Mouse (Mus musculus) hindbrain, embryonic 16.5 days (tissue): ENCODE measurements around the gene Ret. TPM values are rescaled to one million over a fixed set of nuclear protein-coding genes. Genes with fewer than 3 reads are reported as not detected.

ENCODE experiments used
- ATAC-seq: fragments of 200-750 bp; cut with Nextera tagmentation; 2 replicates; pipeline ENCODE4 v1.8.0; 2017; ENCODE audit warnings: moderate TSS enrichment, moderate library complexity
- H3K27ac ChIP-seq: fragments of 300-500 bp; sonication (generic); 2 replicates; pipeline ENCODE4 v1.5.1; 2014; ENCODE audit warnings: low read depth, mild to moderate bottlenecking, control low read depth, low read length, moderate library complexity
- H3K27me3 ChIP-seq: fragments of 300-500 bp; sonication (generic); replicated peaks from 2 replicates; pipeline ENCODE4 v1.6.1; 2014; ENCODE audit warnings: low read length; ENCODE audit not compliant: control insufficient read depth, insufficient read depth
- H3K36me3 ChIP-seq: fragments of 300-500 bp; sonication (generic); 2 replicates; pipeline ENCODE4 v1.6.1; 2014; ENCODE audit warnings: mild to moderate bottlenecking, low read length, moderate library complexity, mixed read lengths; ENCODE audit not compliant: control insufficient read depth, insufficient read depth
- H3K4me1 ChIP-seq: fragments of 300-500 bp; sonication (generic); 2 replicates; pipeline ENCODE4 v1.6.1; 2014; ENCODE audit warnings: low read depth, low read length; ENCODE audit not compliant: control insufficient read depth, insufficient read depth
- H3K4me2 ChIP-seq: fragments of 300-500 bp; sonication (generic); 2 replicates; pipeline ENCODE4 v1.6.1; 2014; ENCODE audit warnings: mild to moderate bottlenecking, low read length, control low read depth, moderate library complexity
- H3K4me3 ChIP-seq: fragments of 300-500 bp; sonication (generic); 2 replicates; pipeline ENCODE4 v1.5.1; 2014; ENCODE audit warnings: mild to moderate bottlenecking, low read length, control low read depth, moderate library complexity
- H3K9ac ChIP-seq: fragments of 300-500 bp; sonication (generic); 2 replicates; pipeline ENCODE4 v1.6.1; 2014; ENCODE audit warnings: low read depth, mild to moderate bottlenecking, control low read depth, low read length, moderate library complexity
- H3K9me3 ChIP-seq: fragments of 300-500 bp; sonication (generic); 2 replicates; pipeline ENCODE4 v1.6.1; 2014; ENCODE audit warnings: mild to moderate bottlenecking, low read length, moderate library complexity; ENCODE audit not compliant: control insufficient read depth
- WGBS: fragments of 180-500 bp; shearing (Covaris S2); extraction: QIAGEN DNeasy Blood & Tissue Kit; methylation state at CpG from one replicate; pipeline ENCODE4 v1.1.7; 2014; 5-methylcytosine and 5-hydroxymethylcytosine counted together
- polyA plus RNA-seq: library from polyadenylated mRNA; unstranded; fragments of >200 nt; fragmentation: Nextera tagmentation; extraction: Ambion mirVana; gene quantifications from 2 replicates; pipeline ENCODE4 v1.2.1, GENCODE M21; 2015

Gene Ret
- polyA plus RNA-seq, 1 experiment from 2014 or later, result 17.6 TPM

- Histone ChIP-seq H3K4me1 (no peaks in the 10 kb centered on the region), H3K27me3 (no peaks in the 10 kb centered on the region), H3K9ac (no peak overlapping the region), H3K4me3 (no peak overlapping the region), H3K9me3 (no peaks in the 10 kb centered on the region), H3K4me2 (no peak overlapping the region), H3K36me3 (0 out of 2 replicates have a peak, but pooled peaks cover 3% of the 10 kb centered on the region), H3K27ac (no peak overlapping the region)
- 89% methylated on average over 1 of the region's 1 CpGs for WGBS
- ATAC-seq, result no peak
These were observed 32.0 kb downstream of the Ret start for GRCm38 (mm10) chr6:118165516-118165915.

GRCm38 (mm10) chr6:118164691-118165090 is 32.8 kb downstream of the Ret start:
- no peak overlapping the region for H3K27ac ChIP-seq
- H3K9ac ChIP-seq, result no peak overlapping the region
- no peaks in the 10 kb centered on the region for H3K9me3 ChIP-seq
- ATAC-seq, result no peak
- no peaks in the 10 kb centered on the region for H3K27me3 ChIP-seq
- no peaks in the 10 kb centered on the region for H3K4me1 ChIP-seq
- H3K36me3 ChIP-seq, result 0 out of 2 replicates have a peak, but pooled peaks cover 3% of the 10 kb centered on the region
- no peak overlapping the region for H3K4me2 ChIP-seq
- WGBS, result 72% methylated on average over 8 of the region's 8 CpGs
- H3K4me3 ChIP-seq, result no peak overlapping the region

GRCm38 (mm10) chr6:118163086-118163485 is 34.4 kb downstream of the Ret start:
- Histone ChIP-seq H3K27ac (no peak overlapping the region), H3K36me3 (0 out of 2 replicates have a peak, but pooled peaks cover 5% of the 10 kb centered on the region), H3K27me3 (no peaks in the 10 kb centered on the region), H3K4me1 (no peaks in the 10 kb centered on the region), H3K9me3 (no peaks in the 10 kb centered on the region), H3K4me2 (no peak overlapping the region), H3K9ac (no peak overlapping the region), H3K4me3 (no peak overlapping the region)
- 90% methylated on average over 2 of the region's 2 CpGs for WGBS
- ATAC-seq, result no peak

GRCm38 (mm10) chr6:118162457-118163082 is 34.9 kb downstream of the Ret start:
- H3K4me3 ChIP-seq, result no peak overlapping the region
- 91% methylated on average over 12 of the region's 12 CpGs for WGBS
- no peak overlapping the region for H3K9ac ChIP-seq
- ATAC-seq, result no peak
- no peaks in the 10 kb centered on the region for H3K27me3 ChIP-seq
- 0 out of 2 replicates have a peak, but pooled peaks cover 5% of the 10 kb centered on the region for H3K36me3 ChIP-seq
- H3K4me1 ChIP-seq, result no peaks in the 10 kb centered on the region
- H3K4me2 ChIP-seq, result no peak overlapping the region
- H3K9me3 ChIP-seq, result no peaks in the 10 kb centered on the region
- H3K27ac ChIP-seq, result no peak overlapping the region

GRCm38 (mm10) chr6:118153091-118153490 is 44.4 kb downstream of the Ret start:
- WGBS, result 63% methylated on average over 5 of the region's 5 CpGs
- Histone ChIP-seq H3K9ac (no peak overlapping the region), H3K36me3 (no peaks in the 10 kb centered on the region), H3K27ac (no peak overlapping the region), H3K4me2 (no peak overlapping the region), H3K27me3 (no peaks in the 10 kb centered on the region), H3K9me3 (no peaks in the 10 kb centered on the region), H3K4me1 (no peaks in the 10 kb centered on the region), H3K4me3 (no peak overlapping the region)
- no peak for ATAC-seq

- 90% methylated on average over 8 of the region's 8 CpGs for WGBS
- Histone ChIP-seq H3K4me2 (no peak overlapping the region), H3K27me3 (no peaks in the 10 kb centered on the region), H3K9ac (no peak overlapping the region), H3K27ac (no peak overlapping the region), H3K9me3 (no peaks in the 10 kb centered on the region), H3K4me1 (no peaks in the 10 kb centered on the region), H3K4me3 (no peak overlapping the region), H3K36me3 (no peaks in the 10 kb centered on the region)
- no peak for ATAC-seq
These were observed 46.5 kb downstream of the Ret start for GRCm38 (mm10) chr6:118150988-118151387.

GRCm38 (mm10) chr6:118150538-118150937 is 47.0 kb downstream of the Ret start:
- ATAC-seq, result no peak
- H3K27ac ChIP-seq, result no peak overlapping the region
- H3K4me3 ChIP-seq, result no peak overlapping the region
- H3K4me2 ChIP-seq, result no peak overlapping the region
- no peaks in the 10 kb centered on the region for H3K4me1 ChIP-seq
- H3K9me3 ChIP-seq, result no peaks in the 10 kb centered on the region
- no peaks in the 10 kb centered on the region for H3K36me3 ChIP-seq
- H3K27me3 ChIP-seq, result no peaks in the 10 kb centered on the region
- H3K9ac ChIP-seq, result no peak overlapping the region
- WGBS, result 83% methylated on average over 2 of the region's 2 CpGs

- no peak for ATAC-seq
- Histone ChIP-seq H3K9ac (no peak overlapping the region), H3K4me1 (no peaks in the 10 kb centered on the region), H3K36me3 (no peaks in the 10 kb centered on the region), H3K27ac (no peak overlapping the region), H3K27me3 (no peaks in the 10 kb centered on the region), H3K9me3 (no peaks in the 10 kb centered on the region), H3K4me3 (no peak overlapping the region), H3K4me2 (no peak overlapping the region)
- 81% methylated on average over 4 of the region's 4 CpGs for WGBS
These were observed 47.4 kb downstream of the Ret start for GRCm38 (mm10) chr6:118150128-118150527.

- H3K9ac ChIP-seq, result no peak overlapping the region
- H3K36me3 ChIP-seq, result no peaks in the 10 kb centered on the region
- H3K9me3 ChIP-seq, result no peaks in the 10 kb centered on the region
- no peak overlapping the region for H3K4me2 ChIP-seq
- 0 out of 2 replicates have a peak, but pooled peaks cover 3% of the 10 kb centered on the region for H3K4me1 ChIP-seq
- WGBS, result 90% methylated on average over 6 of the region's 6 CpGs
- H3K27me3 ChIP-seq, result no peaks in the 10 kb centered on the region
- ATAC-seq, result no peak
- H3K27ac ChIP-seq, result no peak overlapping the region
- no peak overlapping the region for H3K4me3 ChIP-seq
These were observed 56.6 kb downstream of the Ret start for GRCm38 (mm10) chr6:118140961-118141360.
